Mouse (Mus musculus) heart, postnatal 14 days (tissue): ENCODE measurements at regions not wholly inside any gene's neighbourhood (a gene's known extent, or its start where the extent isn't known, plus 50 kb on each side); places are given as distances from the start of the nearest gene placed in this dataset.

Experiments
- DNase-seq, 2 experiments: peaks; one replicate each; pipeline ENCODE4 v3.0.0; 2021 to 2022
- intact Hi-C: fragments of 180-260 bp; cut with DNase I; formaldehyde crosslinking; loops from one replicate; pipeline ENCODE4 v1.15.1; 2025

DNA sequence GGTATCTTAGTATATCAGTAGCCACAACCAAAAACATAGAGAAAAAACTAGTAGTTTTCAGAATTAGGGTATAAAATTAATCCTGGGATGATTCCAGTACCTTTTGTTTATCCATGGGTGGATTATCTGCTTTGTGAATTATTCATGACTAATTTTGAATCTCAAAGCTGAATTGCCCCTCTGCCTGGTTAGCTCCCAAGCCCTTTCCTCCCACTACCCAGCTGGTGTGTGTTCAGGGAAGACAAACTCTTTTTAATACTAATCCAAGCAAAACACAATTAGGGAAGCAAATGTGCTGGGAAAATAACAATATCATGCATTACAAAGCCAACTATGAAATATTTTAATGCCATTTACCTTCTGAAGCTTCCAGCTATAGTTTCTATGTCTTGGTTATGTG, 347.4 kb downstream of the Gm43517 start:
- DNase-seq = no peak
- intact Hi-C loops = no loop called here

DNA sequence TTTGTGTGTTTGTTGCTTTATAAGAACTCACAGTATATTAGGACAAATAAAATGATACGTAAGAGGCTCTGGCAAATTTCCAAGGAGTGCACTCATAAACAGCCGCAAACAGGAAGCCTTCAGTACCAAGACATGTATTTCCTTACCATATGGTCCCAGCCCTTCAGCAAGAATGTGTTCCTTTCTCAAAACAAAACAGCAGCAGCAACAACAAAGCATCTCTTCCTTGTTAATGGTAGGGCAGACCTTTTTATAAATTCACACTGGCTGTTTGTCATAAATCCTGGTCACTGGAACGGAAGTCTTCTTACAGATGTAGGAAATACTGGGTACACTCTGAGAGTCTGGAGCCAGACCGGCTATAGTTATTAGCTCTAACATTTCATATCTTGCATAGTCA, 352.1 kb downstream of the Gm43517 start:
- intact Hi-C loops = no loop called here
- no peak for DNase-seq

DNA sequence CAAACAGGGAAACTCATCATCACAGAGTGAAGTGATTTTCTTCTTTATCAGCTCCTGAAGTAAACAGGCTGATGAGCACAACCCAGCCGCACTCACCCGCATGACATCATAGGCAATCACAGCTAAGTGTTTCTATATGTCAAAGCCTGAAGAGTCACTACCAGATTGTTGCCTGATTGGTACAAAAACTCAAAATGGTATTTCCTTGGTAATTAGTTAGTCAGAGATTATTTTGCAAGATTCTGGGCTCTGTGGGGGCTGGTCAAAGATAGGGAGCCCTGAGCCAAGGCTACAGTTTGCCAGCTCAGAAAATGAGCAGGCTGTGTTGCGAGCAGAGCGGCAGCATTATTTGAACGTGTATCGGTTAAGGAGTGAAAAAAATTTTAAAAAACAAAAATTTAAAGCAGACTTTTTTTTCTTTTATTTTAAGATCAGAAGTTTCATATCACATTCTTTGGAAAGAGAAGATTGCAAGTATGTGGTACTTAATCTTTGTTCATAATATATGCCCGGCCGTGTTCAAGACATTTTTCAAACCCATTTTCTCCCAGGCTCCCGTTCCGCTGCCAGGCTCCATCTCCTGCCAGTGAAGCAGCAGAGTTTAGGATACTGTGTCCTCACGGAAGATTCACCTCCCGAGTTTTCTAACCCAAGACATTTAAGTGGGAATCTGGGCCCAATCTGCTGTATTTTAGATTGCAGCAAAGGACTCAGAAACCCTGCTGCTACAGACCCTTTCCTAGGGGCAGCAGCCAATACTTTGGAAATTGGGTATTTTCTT, 355.2 kb downstream of the Gm43517 start:
- DNase-seq = no peak
- intact Hi-C loops = no loop called here

DNA sequence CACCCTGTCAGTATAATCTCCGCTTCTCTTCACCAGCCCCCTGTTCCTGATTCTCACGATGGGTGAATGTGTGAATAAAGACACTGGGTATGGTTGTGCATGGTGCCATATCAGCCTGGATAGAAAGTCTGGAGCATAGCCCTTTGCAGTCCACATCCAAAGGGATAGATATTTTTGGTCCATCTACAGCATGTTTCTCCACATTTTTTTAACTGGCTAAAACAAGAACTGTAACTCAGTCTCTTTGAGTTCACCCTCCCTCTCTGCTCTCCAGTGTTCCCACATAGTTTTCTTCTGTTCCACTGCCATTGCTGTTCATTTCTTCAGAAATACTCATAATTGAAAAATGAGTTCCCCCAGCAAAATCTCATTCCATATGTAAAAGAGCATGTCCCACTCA, 358.4 kb downstream of the Gm43517 start:
- intact Hi-C loops = no loop called here
- DNase-seq = no peak

DNA sequence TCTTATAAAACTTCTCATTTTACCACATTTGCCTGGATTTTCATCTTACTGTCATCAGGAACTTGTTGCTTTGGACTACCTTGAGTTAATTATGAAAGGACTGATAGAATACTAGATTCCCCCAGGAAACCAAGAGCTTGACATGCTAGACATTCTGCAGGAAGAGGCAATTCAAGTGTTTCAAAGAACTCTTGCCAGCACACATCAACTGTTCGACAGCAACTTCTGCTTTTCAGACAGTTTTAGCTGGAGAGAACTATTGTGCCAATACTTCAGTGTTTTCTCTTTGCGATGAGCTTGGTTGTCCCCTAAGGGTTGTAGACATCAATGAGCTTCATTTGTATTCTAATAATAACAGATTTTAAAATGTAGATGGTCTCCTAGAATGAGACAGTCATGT, 362.1 kb downstream of the Gm43517 start:
- no peak for DNase-seq
- intact Hi-C loops = no loop called here

DNA sequence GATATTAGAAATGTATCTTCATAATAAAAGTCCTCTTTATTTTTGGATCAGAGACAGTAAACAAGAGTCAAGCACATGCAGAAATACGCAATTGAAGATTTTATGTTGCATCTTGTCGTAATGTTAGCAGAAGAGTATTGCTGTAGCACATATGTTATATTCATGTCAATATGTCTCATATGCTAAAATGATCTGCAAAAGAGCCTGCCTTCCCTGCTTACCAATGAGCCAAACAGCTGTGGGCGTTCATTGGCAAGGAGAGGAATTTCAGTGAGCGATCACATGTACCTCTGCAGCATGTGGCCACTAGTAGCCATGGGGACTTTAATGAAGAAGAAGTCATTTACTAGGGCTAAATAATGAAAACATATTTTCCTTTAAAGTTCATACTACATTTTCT, 373.4 kb downstream of the Gm43517 start:
- intact Hi-C loops = no loop called here
- DNase-seq = no peak

DNA sequence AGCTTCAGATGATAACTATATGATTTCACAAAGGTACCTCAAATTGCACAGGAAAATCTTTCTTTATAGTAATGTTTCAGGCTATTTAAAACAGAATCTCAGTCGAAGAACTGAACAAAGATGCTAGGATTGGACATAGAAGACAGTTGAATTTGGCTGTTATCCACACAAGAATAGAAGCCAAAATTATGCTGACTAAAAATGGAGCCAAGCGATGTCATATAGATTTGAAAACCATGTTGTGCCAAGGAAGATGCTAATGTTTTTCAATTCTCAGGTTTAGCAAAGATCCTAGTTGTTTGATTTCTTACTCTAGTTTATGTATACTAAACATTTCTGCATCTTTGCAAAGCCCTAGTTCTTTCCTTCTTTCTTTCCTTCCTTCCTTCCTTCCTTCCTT, 379.6 kb downstream of the Gm43517 start:
- intact Hi-C loops = no loop called here

DNA sequence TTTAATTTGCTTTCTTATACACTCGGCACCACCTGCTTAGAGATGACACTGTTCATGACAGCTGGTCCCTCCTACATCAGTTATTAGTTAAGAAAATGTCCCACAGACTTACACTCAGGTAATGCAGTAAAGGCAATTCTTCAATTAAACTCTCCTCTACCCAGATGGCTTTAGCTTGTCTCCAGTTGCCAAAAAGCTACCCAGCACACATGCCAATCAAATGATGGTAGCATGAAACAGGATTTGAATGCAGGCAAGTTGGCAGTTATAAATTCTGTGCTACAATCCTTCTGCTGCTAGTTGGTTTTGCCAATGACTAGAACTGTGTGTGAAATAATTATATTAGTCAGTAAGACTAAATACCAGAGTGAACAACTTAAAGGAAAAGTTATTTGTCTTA, 423.4 kb downstream of the Gm43517 start:
- no peak for DNase-seq
- intact Hi-C loops = no loop called here

More for the DNA sequence above, 379.6 kb downstream of the Gm43517 start:
- no peak for DNase-seq

DNA sequence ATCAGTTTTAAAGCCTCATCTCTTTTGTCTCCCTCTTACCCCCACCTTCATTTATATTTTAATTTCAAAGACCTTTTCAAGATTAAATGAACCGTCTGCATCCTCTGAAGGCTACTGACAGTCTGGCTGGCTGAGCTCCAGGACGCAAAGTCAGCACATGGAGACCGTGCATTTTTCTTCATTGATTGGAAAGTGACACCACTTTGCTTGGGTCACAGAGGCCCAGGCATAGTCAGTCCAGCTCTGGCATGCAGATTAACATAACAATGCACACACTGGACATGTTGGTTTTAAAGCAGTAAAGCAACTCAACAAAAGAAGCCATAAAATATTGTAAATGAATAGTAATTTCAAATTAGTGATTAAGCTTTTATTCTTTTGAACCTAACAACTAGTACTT, 429.7 kb downstream of the Gm43517 start:
- intact Hi-C loops = no loop called here
- DNase-seq = no peak

DNA sequence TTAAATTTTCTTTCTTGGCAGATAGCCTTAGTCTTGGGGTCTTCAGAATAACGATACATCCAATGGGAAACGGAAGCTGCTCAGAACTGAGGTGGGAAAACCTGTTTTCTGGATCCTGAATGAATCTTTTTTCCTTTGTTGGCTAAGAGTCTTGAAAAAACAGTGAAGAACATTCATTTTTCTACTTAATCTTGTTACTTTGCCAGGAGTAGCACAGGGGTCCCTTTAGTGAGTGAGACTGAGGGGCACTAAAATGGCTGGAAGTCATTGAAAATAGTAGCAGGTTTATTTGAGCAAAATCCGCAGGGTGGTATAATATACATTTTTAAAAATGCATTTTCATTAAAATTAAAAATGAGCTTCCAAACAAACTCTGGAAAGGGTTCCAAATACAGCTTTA, 442.8 kb downstream of the Gm43517 start:
- intact Hi-C loops = no loop called here
- no peak for DNase-seq

DNA sequence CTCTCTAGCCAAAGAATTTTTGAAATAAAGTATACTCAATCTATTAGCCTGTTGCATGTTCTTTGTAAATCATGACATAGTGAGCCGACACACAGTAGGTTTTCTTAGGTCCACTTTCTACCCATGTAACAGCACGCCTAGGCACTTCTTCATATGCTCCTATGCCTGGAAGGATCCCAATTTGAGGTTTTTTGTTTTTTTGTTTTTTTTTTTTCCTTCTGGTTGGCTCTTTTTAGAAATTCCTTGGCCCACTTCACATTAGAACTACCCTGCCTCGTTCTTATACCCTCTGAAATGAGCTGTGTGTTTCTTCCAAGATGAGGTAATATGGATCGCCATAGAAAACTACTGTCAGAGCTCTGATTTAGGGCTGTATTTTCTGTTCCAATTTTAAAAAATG, 443.6 kb downstream of the Gm43517 start:
- intact Hi-C loops = no loop called here
- DNase-seq = no peak

DNA sequence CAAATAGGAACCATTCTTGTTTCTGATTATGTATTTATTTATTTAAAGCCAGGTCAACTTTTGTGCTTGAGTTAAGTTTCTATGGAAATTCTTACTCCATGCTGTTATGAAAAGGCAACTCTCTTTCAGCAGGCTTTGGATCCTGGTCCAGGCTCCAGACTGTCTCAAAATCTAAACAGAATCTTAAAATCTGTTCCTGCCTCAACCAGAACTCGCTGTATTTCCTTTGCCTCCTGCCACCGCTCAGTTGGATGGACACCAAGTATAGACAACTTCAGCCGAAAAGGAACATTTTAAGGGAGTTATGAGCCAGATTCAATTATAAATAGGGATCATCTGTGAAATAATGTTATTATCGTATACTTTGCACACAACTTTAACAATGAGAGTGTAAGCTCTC, 445.7 kb downstream of the Gm43517 start:
- DNase-seq = no peak
- intact Hi-C loops = no loop called here

DNA sequence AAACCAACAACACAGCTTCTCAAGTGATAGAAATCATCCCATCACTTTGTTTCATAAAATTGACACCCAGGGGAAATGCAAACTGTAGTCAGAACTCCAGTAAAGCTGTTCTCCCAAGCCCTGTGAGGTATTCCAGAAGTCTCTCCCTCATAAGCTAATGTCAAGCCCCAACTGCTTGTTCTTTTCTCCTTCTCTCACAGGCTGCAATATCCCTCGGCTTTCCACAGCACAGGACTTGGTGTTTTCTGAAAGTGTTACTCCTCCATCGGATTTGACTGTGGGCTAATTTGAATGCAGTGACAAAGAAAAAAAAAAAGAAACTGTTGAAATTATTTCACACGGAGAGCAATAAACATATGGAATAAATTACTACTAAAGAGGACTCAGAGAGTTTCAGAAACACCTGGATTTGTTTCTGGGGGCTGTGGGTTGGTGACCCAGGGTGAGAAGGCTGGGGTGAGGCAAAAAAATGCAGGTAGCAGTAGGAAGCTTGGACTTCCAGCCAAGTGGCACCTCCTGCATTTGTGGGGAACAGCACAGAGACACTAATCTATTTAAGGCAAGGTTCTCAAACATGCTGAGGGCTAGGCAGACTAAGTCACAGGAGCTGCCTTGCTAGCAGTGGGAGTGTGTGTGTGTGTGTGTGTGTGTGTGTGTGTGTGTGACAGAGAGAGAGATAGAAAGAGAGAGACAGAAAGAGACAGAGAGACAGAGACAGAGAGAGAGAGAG, 447.3 kb downstream of the Gm43517 start:
- no peak for DNase-seq
- intact Hi-C loops = no loop called here

DNA sequence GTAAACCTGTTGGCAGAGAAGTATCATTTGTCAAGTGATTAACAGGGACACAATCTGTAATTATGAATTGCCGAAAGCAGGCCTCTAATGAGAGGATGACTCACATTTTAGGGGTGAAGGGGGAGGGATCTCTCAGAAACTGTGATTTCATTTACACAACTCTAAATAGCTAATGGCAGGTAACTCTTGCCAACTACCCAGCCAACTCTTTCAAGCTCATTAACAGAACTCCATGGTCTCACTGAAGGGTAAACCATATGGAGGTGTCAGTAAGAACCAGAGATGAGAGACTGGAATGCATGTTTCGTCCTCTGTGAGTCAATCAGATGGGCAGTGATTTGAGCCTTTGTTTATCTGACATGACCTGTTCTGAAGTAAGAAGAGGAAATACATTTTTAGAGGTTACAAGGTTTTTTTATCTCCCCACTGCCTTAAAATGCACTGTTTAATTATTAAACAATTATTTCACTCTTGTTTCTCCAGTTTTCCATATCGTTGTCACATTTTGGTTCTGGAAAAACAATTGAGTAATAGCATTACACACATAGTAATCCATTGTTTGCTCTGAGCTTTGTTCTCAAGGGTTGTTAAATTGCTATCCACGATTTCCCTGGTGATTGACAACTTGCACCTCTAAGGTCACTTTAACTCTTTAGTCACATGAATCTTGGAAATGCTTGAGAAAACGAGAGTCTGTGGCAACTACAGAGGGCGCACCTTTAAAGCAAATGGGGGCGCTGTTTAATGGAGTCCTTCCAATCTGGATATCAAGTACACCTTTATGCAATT, 451.5 kb downstream of the Gm43517 start:
- intact Hi-C loops = no loop called here
- no peak for DNase-seq

DNA sequence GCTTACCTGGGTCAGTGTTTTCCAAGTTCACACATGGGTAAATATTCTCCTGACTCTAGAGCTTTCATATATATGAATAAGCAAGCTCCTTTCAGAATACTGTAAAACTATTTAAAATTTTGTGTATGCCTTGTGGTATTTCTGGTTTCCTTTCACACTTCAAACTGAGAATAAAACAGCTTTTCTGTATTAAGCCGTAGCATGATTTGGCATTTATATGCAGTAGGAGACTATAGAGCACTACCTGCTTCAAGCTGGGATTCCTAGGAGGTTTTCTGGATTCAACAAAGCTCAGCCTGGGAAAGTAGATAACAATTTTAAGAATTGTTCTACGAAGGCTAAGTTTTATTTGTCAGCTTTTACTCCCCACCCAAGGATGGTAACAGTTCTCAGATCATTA, 500.5 kb downstream of the Gm43517 start:
- intact Hi-C loops = no loop called here
- no peak for DNase-seq

DNA sequence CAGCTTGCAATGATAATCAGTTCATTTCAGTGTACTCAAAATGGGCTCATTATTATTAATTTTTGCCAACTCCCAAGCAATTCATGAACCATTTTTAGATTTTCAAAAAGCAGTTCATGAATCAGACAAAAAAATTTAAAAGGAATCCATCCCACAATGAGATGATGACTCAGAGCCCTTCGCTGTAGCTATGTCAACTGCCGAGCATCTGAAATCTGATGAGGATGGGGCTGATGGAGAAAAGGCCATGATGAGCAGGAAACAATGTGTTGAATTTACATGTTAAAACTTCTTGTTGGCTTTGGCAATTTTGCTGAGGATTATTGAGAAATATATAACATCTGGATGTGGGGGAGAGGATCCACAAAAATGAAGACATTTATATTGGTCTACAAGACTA, 502.3 kb downstream of the Gm43517 start:
- DNase-seq = no peak
- intact Hi-C loops = no loop called here

DNA sequence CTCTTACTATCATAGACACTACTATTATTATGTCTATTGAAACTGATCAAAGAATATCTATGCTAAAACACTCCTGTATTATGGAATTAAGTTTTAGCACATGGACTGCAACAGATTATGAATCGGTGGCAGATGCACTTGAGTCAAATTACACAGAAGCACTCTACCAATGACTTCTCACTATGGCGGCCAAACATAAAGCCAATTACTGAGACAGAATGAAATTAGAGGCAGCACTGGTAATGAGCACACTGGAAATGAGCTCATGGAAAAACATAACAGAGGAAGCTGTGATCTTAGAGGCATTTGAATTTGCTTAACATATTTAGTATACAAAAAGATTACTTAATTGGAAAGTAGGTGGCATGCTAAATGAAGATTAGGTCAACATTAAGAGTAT, 512.8 kb downstream of the Gm43517 start:
- no peak for DNase-seq
- intact Hi-C loops = no loop called here

DNA sequence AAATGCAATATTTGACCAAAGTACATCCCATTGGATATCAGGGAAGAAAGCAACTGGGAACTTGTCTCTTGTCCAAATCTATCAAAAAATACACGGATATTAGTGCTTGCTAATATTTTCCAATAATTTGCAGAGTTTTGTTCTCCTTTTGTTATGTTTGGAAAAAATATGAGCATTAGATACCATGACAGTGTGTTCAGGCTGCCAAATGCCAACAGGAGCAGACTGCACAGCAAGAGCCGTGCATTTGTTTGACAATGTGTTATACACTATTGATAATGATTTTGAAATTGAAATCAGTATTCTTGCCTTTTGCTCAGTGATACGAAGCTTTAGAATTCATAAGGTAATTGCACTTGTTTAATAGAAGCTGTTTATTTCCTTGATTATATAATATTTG, 530.7 kb downstream of the Gm43517 start:
- intact Hi-C loops = no loop called here
- no peak for DNase-seq

DNA sequence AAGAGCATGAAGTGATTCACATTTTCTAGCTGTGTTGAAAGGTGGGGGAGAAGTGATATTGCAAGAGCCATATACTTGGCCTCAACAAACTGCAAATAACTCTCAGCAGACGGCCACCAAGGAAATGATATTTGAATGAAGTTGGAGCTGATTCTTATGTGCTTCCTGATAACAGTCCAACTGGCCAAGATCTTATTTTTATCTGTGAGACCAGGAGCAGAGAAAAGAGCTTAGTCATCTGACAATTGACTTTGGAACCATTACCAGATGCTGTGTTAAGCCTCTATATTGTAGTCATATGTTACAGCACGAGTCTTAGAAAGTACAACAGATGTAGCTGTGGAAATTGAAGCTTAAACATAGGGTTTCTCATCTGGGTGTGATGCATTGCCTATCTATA, 536.6 kb downstream of the Gm43517 start:
- DNase-seq = no peak
- intact Hi-C loops = no loop called here

DNA sequence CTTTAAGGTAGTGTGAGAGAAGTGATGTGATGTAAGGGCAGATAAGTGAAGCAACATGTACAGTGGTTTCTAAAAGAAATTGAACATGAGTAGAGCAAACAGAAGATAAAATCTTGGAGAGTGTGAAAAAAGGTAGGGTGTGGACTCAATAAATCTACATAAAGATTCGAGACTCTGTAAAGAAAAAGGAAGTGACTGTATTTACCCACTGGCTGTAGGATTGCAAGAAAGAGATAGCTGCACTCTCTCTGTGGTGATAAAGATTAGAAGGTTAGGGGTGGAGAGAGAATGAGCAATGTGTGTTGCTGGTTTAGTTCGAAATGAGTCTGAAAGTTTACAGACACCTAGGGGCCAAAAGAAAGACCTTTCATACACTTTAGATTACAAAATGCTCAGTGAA, 555.8 kb downstream of the Gm43517 start:
- no peak for DNase-seq
- intact Hi-C loops = no loop called here

DNA sequence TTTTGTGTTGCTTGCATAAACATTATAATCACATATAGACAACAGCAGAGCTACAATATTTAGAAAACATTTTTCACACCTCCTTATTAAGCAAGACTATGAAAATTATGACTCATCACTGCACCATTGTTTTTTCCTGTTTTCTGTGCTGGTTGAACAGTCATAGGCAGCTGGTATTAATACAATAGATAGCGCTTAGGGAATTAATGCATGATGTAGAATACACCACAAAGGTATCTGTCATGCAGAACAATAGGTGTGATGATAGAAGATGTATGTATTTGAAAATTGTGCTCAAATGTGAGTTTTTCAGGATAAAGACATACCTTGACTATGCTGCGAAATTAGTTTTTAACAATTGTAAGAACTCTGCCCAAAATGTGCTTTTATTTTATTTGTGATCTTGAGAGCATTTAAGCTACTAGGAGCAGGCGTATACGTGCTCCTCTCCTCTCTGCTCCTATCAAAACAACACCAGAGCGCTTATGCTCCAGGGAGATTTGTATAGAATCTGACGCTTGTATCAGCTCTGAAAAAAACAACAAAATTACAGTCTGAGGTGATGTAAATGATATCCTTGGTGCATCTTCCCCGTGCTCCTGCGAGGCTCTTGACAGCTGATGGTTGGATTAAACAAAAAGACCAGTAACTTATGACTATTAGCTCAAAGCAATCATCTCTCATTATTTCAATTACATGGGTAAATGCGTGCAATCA, 560.1 kb downstream of the Gm43517 start:
- intact Hi-C loops = no loop called here
- DNase-seq = no peak
